Mouse (Mus musculus): ENCODE measurements around the gene E2f6.

Gene E2f6

DNA sequence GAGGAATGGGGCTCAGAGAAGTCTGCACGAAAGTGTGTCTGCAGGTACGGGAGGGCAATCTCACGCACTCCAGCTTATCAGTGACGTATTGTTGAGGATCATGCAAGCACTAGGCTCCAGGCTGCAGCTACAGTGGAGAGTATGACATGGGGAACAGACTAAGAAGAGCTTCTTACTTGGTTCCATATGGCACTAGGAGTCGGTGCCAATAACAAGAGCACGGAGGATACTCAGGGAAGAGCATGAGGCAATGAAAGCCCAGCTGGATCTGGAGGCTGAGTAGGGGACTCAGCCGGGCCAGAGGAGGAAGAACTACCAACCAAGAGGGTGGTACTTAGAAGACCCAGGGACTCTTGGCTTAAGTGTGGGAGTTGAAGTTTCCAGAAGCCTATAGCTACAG lies 62.8 kb downstream of the E2f6 start:
- DNase-seq (ENCODE audit: low spot score in 2 of 2), result no peak

- no peak for DNase-seq (ENCODE audit: low spot score in 2 of 2)
Observed at GRCm38 (mm10) chr12:16874086-16874485, 63.3 kb downstream of the E2f6 start.

DNA sequence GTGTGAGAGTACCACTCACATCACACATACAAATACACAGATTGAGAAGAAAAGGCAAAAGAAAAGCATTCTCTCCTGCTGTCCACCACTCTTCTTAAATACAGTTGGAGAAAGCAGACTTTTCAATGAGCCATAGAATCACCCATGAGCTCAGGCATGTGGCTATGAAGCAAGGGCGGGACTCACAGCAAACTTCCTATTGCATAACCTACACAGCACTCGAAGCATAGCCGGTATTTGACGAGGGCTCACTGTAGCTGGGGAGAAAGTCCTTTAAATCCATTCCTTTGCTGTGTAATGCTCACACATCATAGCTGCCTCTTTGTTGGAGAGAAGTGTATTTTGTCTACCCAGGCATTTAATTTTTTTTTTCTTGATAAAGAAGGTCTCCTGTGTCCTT lies 64.5 kb downstream of the E2f6 start:
- DNase-seq (ENCODE audit: low spot score in 2 of 2), result no peak

- DNase-seq (ENCODE audit: low spot score in 2 of 2), result no peak
Observed at GRCm38 (mm10) chr12:16875678-16876077, 64.9 kb downstream of the E2f6 start.

GRCm38 (mm10) chr12:16876667-16877066 lies 65.9 kb downstream of the E2f6 start:
- no peak for DNase-seq (ENCODE audit: low spot score in 2 of 2)

GRCm38 (mm10) chr12:16877141-16877540 lies 66.4 kb downstream of the E2f6 start:
- DNase-seq (ENCODE audit: low spot score in 2 of 2), result no peak

DNA sequence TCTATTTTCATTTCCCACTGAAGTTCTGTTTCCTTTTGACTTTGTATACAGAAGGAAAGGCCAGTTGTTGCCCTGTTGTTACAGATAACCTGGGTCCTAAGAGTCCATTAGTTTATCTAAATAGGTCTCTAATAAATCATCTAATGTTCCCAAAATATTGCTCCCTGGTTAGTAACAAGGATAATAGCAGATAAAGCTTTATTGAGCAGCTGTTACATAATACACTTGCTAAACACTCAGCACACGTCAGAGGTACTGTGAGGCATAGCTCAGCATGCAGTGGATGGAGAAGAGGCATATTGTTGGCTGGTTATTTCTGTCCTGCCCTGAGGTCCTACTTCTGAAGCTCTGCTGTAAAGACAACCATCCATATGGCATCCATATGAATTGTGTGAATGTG lies 66.9 kb downstream of the E2f6 start:
- DNase-seq (ENCODE audit: low spot score in 2 of 2), result no peak

- DNase-seq (ENCODE audit: low spot score in 2 of 2), result no peak
Observed at GRCm38 (mm10) chr12:16879369-16879768, 68.6 kb downstream of the E2f6 start.

- no peak for DNase-seq (ENCODE audit: low spot score in 2 of 2)
Observed at GRCm38 (mm10) chr12:16880077-16880476, 69.3 kb downstream of the E2f6 start.

GRCm38 (mm10) chr12:16882442-16882841 lies 71.7 kb downstream of the E2f6 start:
- no peak for DNase-seq (ENCODE audit: low spot score in 2 of 2)

DNA sequence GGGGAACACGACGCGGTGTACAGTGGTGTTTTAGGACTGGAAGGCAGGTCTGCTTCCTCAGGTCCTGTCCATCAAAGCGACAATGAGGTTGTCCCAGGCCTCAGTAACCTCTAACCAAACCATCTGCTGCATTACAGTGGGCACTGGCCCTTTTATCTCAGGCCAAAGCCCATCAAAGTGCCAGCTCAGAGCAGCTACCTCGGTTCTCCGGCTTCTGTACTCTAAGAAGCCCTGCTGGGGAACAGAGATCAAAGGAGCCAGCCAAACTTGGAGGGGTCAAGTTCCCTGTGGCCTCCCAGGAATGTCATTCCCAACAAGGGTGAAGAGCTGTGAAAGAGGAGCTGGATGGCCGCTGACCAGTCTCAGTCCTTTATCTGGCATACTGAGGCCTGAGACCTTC lies 72.3 kb downstream of the E2f6 start:
- DNase-seq (ENCODE audit: low spot score in 2 of 2), result no peak

- no peak for DNase-seq (ENCODE audit: low spot score in 2 of 2)
Observed at GRCm38 (mm10) chr12:16884534-16884933, 73.8 kb downstream of the E2f6 start.

- no peak for DNase-seq (ENCODE audit: low spot score in 2 of 2)
Observed at GRCm38 (mm10) chr12:16886354-16886753, 75.6 kb downstream of the E2f6 start.

All from urinary bladder, postnatal 4 days (tissue).